Mouse (Mus musculus) thymus, adult 2 months (tissue): ENCODE results near the gene Pcdh15. TPM values are rescaled to one million over a fixed set of nuclear protein-coding genes. Genes with fewer than 3 reads are reported as not detected.

Experiments used
- DNase-seq: peaks from one replicate; pipeline ENCODE4 v3.0.0; 2021
- H3K27ac ChIP-seq: fragments of 200-500 bp; 2 replicates; pipeline ENCODE4 v1.5.1; 2012; ENCODE audit warnings: low read length, control low read depth; ENCODE audit not compliant: control insufficient read depth, insufficient read depth
- H3K27me3 ChIP-seq: fragments of 200-500 bp; 2 replicates; pipeline ENCODE4 v1.6.1; 2012; ENCODE audit warnings: mild to moderate bottlenecking, low read length, moderate library complexity, mixed read lengths; ENCODE audit not compliant: control insufficient read depth, insufficient read depth
- H3K36me3 ChIP-seq: fragments of 200-500 bp; 2 replicates; pipeline ENCODE4 v1.6.1; 2012; ENCODE audit warnings: mild to moderate bottlenecking, low read length, moderate library complexity; ENCODE audit not compliant: control insufficient read depth, insufficient read depth
- H3K4me1 ChIP-seq: fragments of 200-500 bp; replicated peaks from 2 replicates; pipeline ENCODE4 v1.6.1; 2012; ENCODE audit warnings: low read length; ENCODE audit not compliant: control insufficient read depth, insufficient read depth
- H3K4me3 ChIP-seq: fragments of 200-500 bp; 2 replicates; pipeline ENCODE4 v1.5.1; 2012; ENCODE audit warnings: mild to moderate bottlenecking, low read length, control low read depth, moderate library complexity; ENCODE audit not compliant: control insufficient read depth, insufficient read depth
- CTCF ChIP-seq: fragments of 200-500 bp; IDR thresholded peaks from 2 replicates; pipeline ENCODE4 v1.5.1; 2012; ENCODE audit warnings: mild to moderate bottlenecking, control low read depth, low read length, moderate library complexity, borderline replicate concordance; ENCODE audit not compliant: control insufficient read depth, poor library complexity, insufficient read depth; ENCODE audit errors: extremely low read depth
- POLR2A ChIP-seq: fragments of 200-500 bp; IDR thresholded peaks from 2 replicates; pipeline ENCODE4 v1.6.1; 2012; ENCODE audit warnings: mild to moderate bottlenecking, low read length, control low read depth, moderate library complexity; ENCODE audit not compliant: control insufficient read depth, poor library complexity, insufficient read depth; ENCODE audit errors: extremely low read depth
- WGBS: fragments of 180-500 bp; shearing (Covaris S2); methylation state at CpG from one replicate; pipeline ENCODE4 v1.1.7; 2018; 5-methylcytosine and 5-hydroxymethylcytosine counted together
- polyA plus RNA-seq: library from polyadenylated mRNA; depleted of rRNA; stranded (reverse); fragments of >200 nt; gene quantifications from 2 replicates; pipeline ENCODE4 v1.2.3, GENCODE M21; 2012

Gene Pcdh15
- polyA plus RNA-seq, 1 experiment: 0.51 TPM

DNA sequence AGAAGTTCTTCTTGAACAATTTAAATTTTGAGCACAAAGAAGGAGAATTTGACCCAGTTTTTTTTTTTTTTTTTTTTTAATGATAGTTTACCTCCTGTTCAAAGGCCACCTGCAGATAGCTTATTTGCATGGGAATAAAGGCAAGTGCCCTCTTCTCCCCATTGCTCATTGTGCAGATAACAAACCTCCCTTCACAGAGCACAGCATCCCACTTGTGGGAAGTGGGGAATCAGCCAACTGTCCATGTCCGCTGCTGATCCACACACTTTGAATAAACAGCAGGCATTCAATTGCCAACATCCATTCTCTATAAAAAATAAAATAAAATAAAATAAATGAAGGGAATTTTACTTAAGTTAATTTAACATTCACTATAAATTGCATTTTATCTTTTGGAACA, 1015.0 kb downstream of the Pcdh15 start:
- Histone ChIP-seq H3K4me1 (no peaks in the 10 kb centered on the region), H3K4me3 (no peak overlapping the region), H3K36me3 (no peaks in the 10 kb centered on the region), H3K27ac (no peak overlapping the region), H3K27me3 (no peaks in the 10 kb centered on the region)
- 79% methylated on average over 1 of the region's 1 CpGs for WGBS
- no peak for DNase-seq
- no peak for TF ChIP-seq POLR2A
- TF ChIP-seq CTCF: no peak

DNA sequence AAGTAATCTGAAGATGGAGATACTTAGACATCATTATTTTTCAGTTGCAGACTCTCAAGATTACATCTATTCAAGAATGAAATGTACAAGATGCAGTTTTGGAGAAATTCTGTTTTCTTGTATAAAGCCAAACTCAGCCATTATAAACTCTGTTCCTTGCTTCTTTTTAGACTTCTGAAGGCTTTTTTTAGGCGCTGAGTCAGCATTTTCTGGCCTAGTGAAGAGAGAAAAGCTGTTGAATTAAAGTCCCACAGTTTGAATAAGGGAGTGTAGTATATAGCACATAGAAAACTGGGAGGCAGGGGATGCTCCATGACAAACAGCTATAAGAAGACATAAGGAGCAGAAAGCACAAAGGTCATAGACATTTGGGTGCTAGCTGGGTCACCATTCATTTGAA, 1017.7 kb downstream of the Pcdh15 start:
- no peaks in the 10 kb centered on the region for H3K27me3 ChIP-seq
- TF ChIP-seq CTCF (no peak), POLR2A (no peak)
- 30% methylated on average over 1 of the region's 1 CpGs for WGBS
- no peaks in the 10 kb centered on the region for H3K36me3 ChIP-seq
- DNase-seq: no peak
- H3K27ac ChIP-seq: no peak overlapping the region
- no peaks in the 10 kb centered on the region for H3K4me1 ChIP-seq
- H3K4me3 ChIP-seq: no peak overlapping the region

DNA sequence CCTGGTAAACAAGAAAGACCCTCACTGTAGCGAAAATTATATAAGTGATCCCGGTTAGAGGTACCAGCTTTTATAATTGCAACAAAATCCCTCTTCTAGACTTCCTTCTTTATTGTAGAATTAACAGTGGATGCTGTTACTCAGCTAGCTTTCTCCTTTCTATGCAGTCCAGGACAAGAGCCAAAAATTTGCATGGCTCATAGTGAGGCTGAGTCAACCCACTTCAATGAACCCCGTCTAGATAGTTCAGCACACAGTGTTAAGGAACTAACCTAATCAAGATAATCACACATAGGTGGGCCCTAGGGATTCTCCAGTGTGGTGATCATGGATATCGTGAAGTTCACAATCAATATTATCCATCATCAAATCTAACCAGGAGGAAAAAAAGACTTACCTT, 1024.3 kb downstream of the Pcdh15 start:
- Histone ChIP-seq H3K36me3 (no peaks in the 10 kb centered on the region), H3K4me1 (no peaks in the 10 kb centered on the region), H3K27me3 (no peaks in the 10 kb centered on the region), H3K4me3 (no peak overlapping the region), H3K27ac (no peak overlapping the region)
- no peak for DNase-seq
- TF ChIP-seq POLR2A (no peak), CTCF (no peak)
- WGBS: 92% methylated on average over 4 of the region's 4 CpGs

DNA sequence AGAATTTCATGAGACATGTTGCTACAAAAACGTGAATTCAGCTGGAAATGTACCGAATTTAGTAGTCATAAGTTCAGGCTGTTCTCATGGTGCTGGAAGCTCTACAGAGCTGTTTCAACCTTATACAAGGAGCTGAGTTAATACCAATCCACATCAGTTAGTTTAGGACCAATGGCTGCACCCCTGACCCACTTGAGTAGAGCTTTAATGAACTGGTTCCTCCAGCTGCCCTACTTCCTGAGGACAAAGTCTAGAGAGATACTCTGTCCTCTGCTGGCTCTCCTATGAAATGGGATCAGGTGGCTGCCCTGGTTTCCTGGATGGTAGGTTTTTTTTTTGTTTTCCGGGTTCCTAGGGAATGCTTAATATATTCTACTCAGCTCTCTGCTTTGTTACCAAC, 1030.0 kb downstream of the Pcdh15 start:
- 93% methylated on average over 3 of the region's 3 CpGs for WGBS

DNA sequence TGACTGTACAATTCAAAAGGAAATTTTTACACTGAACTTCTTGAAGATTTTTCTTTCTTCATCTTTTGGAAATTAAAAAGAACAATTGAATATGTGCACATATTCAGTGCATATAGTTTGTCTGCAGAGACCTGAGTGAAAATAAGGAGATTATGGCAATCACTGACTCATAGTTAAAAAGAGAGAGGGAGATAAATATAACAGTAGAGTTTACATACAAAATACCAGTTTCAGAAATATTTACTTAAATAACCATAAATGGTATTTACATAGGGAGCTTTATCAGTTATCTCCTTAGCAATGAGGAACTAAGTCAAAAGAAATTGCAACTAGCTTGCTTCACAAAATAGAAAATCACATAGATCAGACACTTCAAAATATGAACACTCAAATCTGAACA, 1030.5 kb downstream of the Pcdh15 start:
- no peaks in the 10 kb centered on the region for H3K36me3 ChIP-seq
- no peak overlapping the region for H3K4me3 ChIP-seq
- TF ChIP-seq POLR2A (no peak), CTCF (no peak)
- no peaks in the 10 kb centered on the region for H3K27me3 ChIP-seq
- no peaks in the 10 kb centered on the region for H3K4me1 ChIP-seq
- no peak for DNase-seq
- no peak overlapping the region for H3K27ac ChIP-seq

More for the DNA sequence above, 1030.0 kb downstream of the Pcdh15 start:
- no peaks in the 10 kb centered on the region for H3K4me1 ChIP-seq
- no peaks in the 10 kb centered on the region for H3K27me3 ChIP-seq
- H3K27ac ChIP-seq: no peak overlapping the region
- no peaks in the 10 kb centered on the region for H3K36me3 ChIP-seq
- H3K4me3 ChIP-seq: no peak overlapping the region
- TF ChIP-seq CTCF (no peak), POLR2A (no peak)
- DNase-seq: no peak

DNA sequence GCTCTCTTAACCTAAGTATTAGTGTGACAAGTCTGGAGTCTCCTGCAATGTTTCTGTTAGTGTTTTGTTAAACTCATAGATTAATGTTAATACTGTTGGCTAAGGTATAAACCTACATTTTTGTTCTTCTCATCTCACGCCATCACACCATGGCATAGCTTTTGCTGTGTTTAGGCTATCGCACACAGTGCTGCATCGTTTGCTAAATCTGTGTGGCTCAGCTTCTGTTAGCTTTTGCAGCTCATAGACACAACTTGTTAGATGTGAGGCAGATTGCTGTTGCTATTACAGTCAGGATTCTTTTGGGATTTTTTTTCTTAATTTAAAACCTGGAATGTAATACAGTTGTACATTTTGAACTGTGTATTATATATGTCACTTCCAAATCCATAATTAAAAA, 1031.7 kb downstream of the Pcdh15 start:
- WGBS: 98% methylated on average over 3 of the region's 3 CpGs
- no peaks in the 10 kb centered on the region for H3K4me1 ChIP-seq
- no peaks in the 10 kb centered on the region for H3K36me3 ChIP-seq
- no peak for DNase-seq
- no peak overlapping the region for H3K27ac ChIP-seq
- TF ChIP-seq POLR2A: no peak
- TF ChIP-seq CTCF: no peak
- no peaks in the 10 kb centered on the region for H3K27me3 ChIP-seq
- H3K4me3 ChIP-seq: no peak overlapping the region

DNA sequence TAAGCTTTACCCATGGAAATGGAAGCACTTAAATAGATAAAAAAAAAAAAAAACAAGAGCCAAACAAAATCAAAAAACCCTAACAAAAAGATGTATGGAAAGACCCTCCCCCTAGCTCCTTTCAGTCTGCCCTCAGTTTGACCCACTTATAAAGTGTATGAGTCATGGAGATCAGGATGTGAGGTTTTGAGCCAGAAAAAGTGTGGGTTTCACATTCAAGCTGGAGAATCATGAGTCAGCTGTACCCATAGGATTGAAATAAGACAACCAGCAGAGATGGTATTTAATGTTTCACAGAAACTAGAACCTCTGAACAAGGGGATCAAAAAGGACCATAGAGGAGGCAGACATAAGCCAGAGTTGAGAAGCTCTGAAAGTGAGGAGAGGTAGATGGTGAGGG, 1048.8 kb downstream of the Pcdh15 start:
- no peaks in the 10 kb centered on the region for H3K36me3 ChIP-seq
- no peak overlapping the region for H3K27ac ChIP-seq
- no peaks in the 10 kb centered on the region for H3K27me3 ChIP-seq
- DNase-seq: no peak
- no peak overlapping the region for H3K4me3 ChIP-seq
- TF ChIP-seq POLR2A (no peak), CTCF (no peak)
- no peaks in the 10 kb centered on the region for H3K4me1 ChIP-seq
